Mouse (Mus musculus) ES-E14 (cell line): ENCODE results near the gene Gm28035. TPM values are rescaled to one million over a fixed set of nuclear protein-coding genes. Genes with fewer than 3 reads are reported as not detected.

Source experiments
- DNase-seq: peaks from one replicate; pipeline ENCODE4 v3.0.0-alpha.2; 2013; ENCODE audit warnings: low read depth, low spot score
- H3K27ac ChIP-seq: 2 replicates; pipeline ENCODE4 v1.5.1; 2012; ENCODE audit warnings: low read depth, mild to moderate bottlenecking, low read length, moderate library complexity, mixed read lengths; ENCODE audit not compliant: poor library complexity, insufficient read depth, severe bottlenecking
- H3K36me3 ChIP-seq: 2 replicates; pipeline ENCODE4 v1.6.1; 2012; ENCODE audit warnings: mild to moderate bottlenecking, low read length, moderate library complexity, mixed read lengths; ENCODE audit not compliant: control insufficient read depth, poor library complexity, insufficient read depth, severe bottlenecking
- H3K4me1 ChIP-seq, 2 experiments: fragments of 150-350 bp in 1 of 2; sonication (generic) in 1 of 2; 2 replicates each; pipeline ENCODE4 v1.6.1; 2012; ENCODE audit warnings: low read length in 2 of 2, mild to moderate bottlenecking in 1 of 2, mixed read lengths in 1 of 2; ENCODE audit not compliant: control insufficient read depth in 2 of 2, insufficient read depth in 2 of 2, poor library complexity in 1 of 2
- H3K4me3 ChIP-seq, 2 experiments: fragments of 150-350 bp in 1 of 2; sonication (generic) in 1 of 2; 2 replicates each; pipeline ENCODE4 v1.5.1; 2012; ENCODE audit warnings: low read length in 2 of 2, low read depth in 1 of 2, mild to moderate bottlenecking in 1 of 2, mixed read lengths in 1 of 2; ENCODE audit not compliant: insufficient read depth in 1 of 2, poor library complexity in 1 of 2, severe bottlenecking in 1 of 2
- H3K9ac ChIP-seq: 2 replicates; pipeline ENCODE4 v1.6.1; 2012; ENCODE audit warnings: low read depth, mild to moderate bottlenecking, low read length, mixed read lengths; ENCODE audit not compliant: poor library complexity, insufficient read depth, severe bottlenecking
- H3K9me3 ChIP-seq: fragments of 150-350 bp; sonication (generic); 2 replicates; pipeline ENCODE4 v1.6.1; 2012; ENCODE audit warnings: low read depth, mild to moderate bottlenecking, low read length; ENCODE audit not compliant: control insufficient read depth, insufficient read depth
- CHD2 ChIP-seq: IDR thresholded peaks from 2 replicates; pipeline ENCODE4 v1.6.1; 2014; ENCODE audit warnings: mild to moderate bottlenecking, low read depth, low read length, inconsistent platforms
- HCFC1 ChIP-seq: IDR thresholded peaks from 2 replicates; pipeline ENCODE4 v1.6.1; 2012; ENCODE audit warnings: low read length, inconsistent platforms, borderline replicate concordance; ENCODE audit not compliant: insufficient read depth
- MAFK ChIP-seq: IDR thresholded peaks from 2 replicates; pipeline ENCODE4 v1.6.1; 2014; ENCODE audit warnings: mild to moderate bottlenecking, low read depth, low read length, inconsistent platforms; ENCODE audit not compliant: insufficient read depth
- ZC3H11A ChIP-seq: IDR thresholded peaks from 2 replicates; pipeline ENCODE4 v1.6.1; 2012; ENCODE audit warnings: low read depth, mild to moderate bottlenecking, inconsistent platforms, low read length, borderline replicate concordance
- ZNF384 ChIP-seq: IDR thresholded peaks from 2 replicates; pipeline ENCODE4 v1.6.1; 2012; ENCODE audit warnings: low read depth, low read length, inconsistent platforms
- in situ Hi-C, 2 experiments: fragments of 600-800 bp; cut with MboI; formaldehyde crosslinking; loops; one replicate each; pipeline ENCODE4 v1.15.1; 2025; ENCODE audit warnings: low sequenced_read_pairs in 2 of 2, inconsistent platforms in 1 of 2; ENCODE audit not compliant: unreplicated experiment in 2 of 2
- total RNA-seq: library from RNA; depleted of rRNA; stranded (reverse); fragments of 300-350 nt; gene quantifications from 2 replicates; pipeline ENCODE4 v1.2.3, GENCODE M21; 2012

Gm28035 gene
- total RNA-seq, 1 experiment: 0.76 TPM

GRCm38 (mm10) chr2:30311481-30311880 is 71.1 kb downstream of the Gm28035 start:
- Histone ChIP-seq H3K4me1 (peaks cover 0 to 2% of the 10 kb centered on the region in 2 experiments; a peak in 1 of 4 replicates), H3K9me3 (no peaks in the 10 kb centered on the region), H3K36me3 (peaks cover 58% of the 10 kb centered on the region), H3K27ac (no peak overlapping the region), H3K4me3 (no peak overlapping the region), H3K9ac (no peak overlapping the region)
- TF ChIP-seq HCFC1 (no peak), ZNF384 (0 out of 2 replicates have a peak, but pooled peaks have one; percentile 58)
- in situ Hi-C loops: loop anchor here in 1 of 2 experiments (25.0 kb wide), 2 partner anchors 399 to 1149 kb away; no protein-coding TSS in a partner anchor
- DNase-seq: no peak

DNA sequence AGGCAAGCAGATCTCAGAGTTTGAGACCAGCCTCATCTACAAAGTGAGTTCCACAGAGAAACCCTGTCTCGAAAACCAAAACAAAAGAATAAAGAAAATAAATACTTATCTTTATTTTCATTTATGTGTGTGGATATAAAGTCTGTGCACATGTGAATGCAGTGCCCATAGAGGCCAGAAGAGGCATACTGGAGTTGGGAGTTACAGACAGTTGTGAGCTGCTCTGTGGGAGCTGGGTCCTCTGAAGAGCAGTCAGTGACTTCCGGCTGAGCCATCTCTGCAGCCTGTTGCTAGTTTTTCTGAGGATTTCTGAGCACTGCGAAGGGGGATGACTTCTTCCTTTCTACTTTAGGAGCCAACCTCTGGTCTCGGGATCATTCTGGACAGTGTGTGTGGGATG is 75.8 kb downstream of the Gm28035 start:
- peaks cover 53% of the 10 kb centered on the region for H3K36me3 ChIP-seq
- no peak overlapping the region for H3K27ac ChIP-seq
- H3K4me3 ChIP-seq: no peak overlapping the region
- DNase-seq: no peak
- no peaks in the 10 kb centered on the region for H3K9me3 ChIP-seq
- in situ Hi-C loops: loop anchor here in 1 of 2 experiments (25.0 kb wide), 2 partner anchors 404 to 1154 kb away; no protein-coding TSS in a partner anchor
- H3K9ac ChIP-seq: no peak overlapping the region
- TF ChIP-seq HCFC1 (no peak), ZC3H11A (no peak), MAFK (no peak), ZNF384 (no peak), CHD2 (no peak)
- no peaks in the 10 kb centered on the region for H3K4me1 ChIP-seq

DNA sequence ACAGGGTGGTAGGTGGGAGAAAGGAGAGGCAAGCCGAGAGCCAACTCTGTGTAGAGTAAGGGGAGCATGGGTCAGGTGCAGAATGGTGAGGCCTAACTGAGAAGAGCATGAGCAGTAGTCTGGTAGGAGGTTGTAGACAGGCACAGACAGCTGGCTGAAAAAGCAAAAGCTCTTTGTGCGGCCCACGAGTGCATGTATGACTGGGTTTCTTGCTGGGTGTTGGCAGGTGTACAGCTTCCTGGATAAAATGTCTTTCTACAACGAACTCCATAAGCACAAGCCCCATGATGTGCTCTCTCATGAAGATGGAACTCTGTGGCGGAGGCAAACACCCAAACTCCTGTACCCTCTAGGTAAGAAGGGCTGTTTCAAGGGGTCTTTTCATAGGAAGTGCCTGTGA is 76.6 kb downstream of the Gm28035 start:
- Histone ChIP-seq H3K27ac (no peak overlapping the region), H3K9me3 (no peaks in the 10 kb centered on the region), H3K4me3 (no peak overlapping the region), H3K4me1 (no peaks in the 10 kb centered on the region), H3K9ac (no peak overlapping the region), H3K36me3 (peaks cover 54% of the 10 kb centered on the region)
- DNase-seq: no peak
- TF ChIP-seq CHD2: no peak
- no peak for TF ChIP-seq HCFC1
- TF ChIP-seq MAFK: no peak
- TF ChIP-seq ZNF384: no peak
- no peak for TF ChIP-seq ZC3H11A
- in situ Hi-C loops: loop anchor here in 1 of 2 experiments (25.0 kb wide), 2 partner anchors 405 to 1155 kb away; no protein-coding TSS in a partner anchor

DNA sequence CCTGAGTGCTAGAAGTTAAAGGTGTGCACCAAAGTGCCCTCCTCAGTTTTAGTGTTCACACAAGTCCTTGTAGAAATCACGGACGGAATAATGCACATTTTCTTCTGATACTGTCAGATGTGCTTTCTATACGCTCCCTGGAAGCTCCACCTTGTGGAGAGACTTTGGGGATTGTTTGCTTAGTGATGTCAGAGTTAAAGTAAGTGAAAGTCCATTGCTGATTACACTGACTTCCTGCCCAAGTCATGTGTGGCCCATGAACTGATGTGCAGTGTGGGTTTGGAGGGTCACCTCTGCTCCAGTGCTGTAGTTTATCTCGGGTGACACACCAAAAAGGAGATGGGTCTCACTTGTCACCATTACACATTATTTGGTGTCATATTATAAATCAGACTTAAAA is 78.9 kb downstream of the Gm28035 start:
- H3K36me3 ChIP-seq: peaks cover 63% of the 10 kb centered on the region
- H3K4me3 ChIP-seq: no peak overlapping the region

More for the DNA sequence above, 78.9 kb downstream of the Gm28035 start:
- DNase-seq: no peak
- in situ Hi-C loops: loop anchor here in 1 of 2 experiments (25.0 kb wide), 2 partner anchors 407 to 1157 kb away; no protein-coding TSS in a partner anchor
- Histone ChIP-seq H3K9ac (no peak overlapping the region), H3K4me1 (no peaks in the 10 kb centered on the region), H3K9me3 (no peaks in the 10 kb centered on the region), H3K27ac (no peak overlapping the region)
- no peak for TF ChIP-seq HCFC1
- no peak for TF ChIP-seq ZNF384
- no peak for TF ChIP-seq MAFK
- no peak for TF ChIP-seq CHD2
- no peak for TF ChIP-seq ZC3H11A
